Mouse (Mus musculus) brain, embryonic 14.5 days (tissue): Measurements from ENCODE around the gene Fhad1.

Experiments
- CTCF ChIP-seq: fragments of 200-500 bp; IDR thresholded peaks from 2 replicates; pipeline ENCODE4 v1.5.1; 2012; ENCODE audit warnings: inconsistent platforms, mild to moderate bottlenecking, moderate library complexity, borderline replicate concordance; ENCODE audit not compliant: insufficient read depth, insufficient read length; ENCODE audit errors: extremely low read depth
- POLR2A ChIP-seq: fragments of 200-500 bp; IDR thresholded peaks from 2 replicates; pipeline ENCODE4 v1.6.1; 2012; ENCODE audit warnings: mild to moderate bottlenecking, inconsistent platforms, borderline replicate concordance; ENCODE audit not compliant: poor library complexity, insufficient read depth, insufficient read length, severe bottlenecking; ENCODE audit errors: extremely low read depth

DNA sequence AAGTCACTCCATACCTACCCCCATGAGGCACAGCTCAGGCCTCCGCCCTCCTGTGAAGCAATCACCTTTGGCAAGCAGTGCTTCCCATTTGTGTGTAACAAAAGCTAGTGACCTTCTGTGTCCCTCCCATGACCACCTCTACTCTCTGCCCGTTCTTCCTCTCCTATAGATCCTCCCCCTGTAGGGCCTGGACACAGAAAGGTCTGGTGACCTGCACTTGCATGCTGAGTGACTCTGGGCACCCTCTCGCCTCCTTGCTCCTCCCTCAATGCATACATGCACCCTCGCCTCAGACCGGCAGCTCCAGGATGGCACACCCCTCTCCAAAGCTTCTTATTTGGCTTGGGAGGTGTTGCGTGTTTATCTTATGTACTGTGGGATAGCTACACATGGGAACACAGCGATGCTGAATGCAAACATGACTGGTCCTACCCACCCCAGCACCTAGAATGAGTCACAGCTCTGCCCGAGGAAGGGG, 48.2 kb upstream of the Fhad1 start:
- TF ChIP-seq POLR2A = no peak
- no peak for TF ChIP-seq CTCF
